Mouse (Mus musculus) cortical plate, adult 2 months (tissue): ENCODE measurements around the gene Spata13. TPM values are rescaled to one million over a fixed set of nuclear protein-coding genes. Genes with fewer than 3 reads are reported as not detected.
A peak's percentile ranks its signal among the peaks of the same experiment; 100 is the strongest.

Experiments used
- H3K27ac ChIP-seq: fragments of 200-500 bp; 2 replicates; pipeline ENCODE4 v1.5.1; 2012; ENCODE audit warnings: low read length, control low read depth, inconsistent platforms; ENCODE audit not compliant: insufficient read depth
- H3K4me1 ChIP-seq: fragments of 200-500 bp; 2 replicates; pipeline ENCODE4 v1.6.1; 2011; ENCODE audit warnings: low read length; ENCODE audit not compliant: control insufficient read depth, insufficient read depth
- H3K4me3 ChIP-seq: fragments of 200-500 bp; 2 replicates; pipeline ENCODE4 v1.5.1; 2011; ENCODE audit warnings: mild to moderate bottlenecking, low read length, control low read depth; ENCODE audit not compliant: insufficient read depth
- CTCF ChIP-seq: fragments of 200-500 bp; IDR thresholded peaks from 2 replicates; pipeline ENCODE4 v1.5.1; 2011; ENCODE audit warnings: mild to moderate bottlenecking, control low read depth, low read length; ENCODE audit not compliant: insufficient read depth; ENCODE audit errors: extremely low read depth
- POLR2A ChIP-seq: fragments of 200-500 bp; IDR thresholded peaks from 2 replicates; pipeline ENCODE4 v1.6.1; 2011; ENCODE audit warnings: mild to moderate bottlenecking, low read length, control low read depth; ENCODE audit not compliant: insufficient read depth; ENCODE audit errors: extremely low read depth
- polyA plus RNA-seq: library from polyadenylated mRNA; depleted of rRNA; stranded (reverse); fragments of >200 nt; gene quantifications from 2 replicates; pipeline ENCODE4 v1.2.3, GENCODE M21; 2012

The Spata13 gene
- polyA plus RNA-seq, 1 experiment: 6.1 TPM

- no peak for TF ChIP-seq CTCF
- no peak for TF ChIP-seq POLR2A
- Histone ChIP-seq H3K4me1 (peaks cover 1% of the 10 kb centered on the region; the same call in 1 of the 2 replicates), H3K4me3 (no peak overlapping the region), H3K27ac (no peak overlapping the region)
These were observed 70.7 kb downstream of the Spata13 start for GRCm38 (mm10) chr14:60704510-60704909.

GRCm38 (mm10) chr14:60704961-60705360 is 71.2 kb downstream of the Spata13 start:
- TF ChIP-seq POLR2A (no peak), CTCF (no peak)
- no peak overlapping the region for H3K27ac ChIP-seq

DNA sequence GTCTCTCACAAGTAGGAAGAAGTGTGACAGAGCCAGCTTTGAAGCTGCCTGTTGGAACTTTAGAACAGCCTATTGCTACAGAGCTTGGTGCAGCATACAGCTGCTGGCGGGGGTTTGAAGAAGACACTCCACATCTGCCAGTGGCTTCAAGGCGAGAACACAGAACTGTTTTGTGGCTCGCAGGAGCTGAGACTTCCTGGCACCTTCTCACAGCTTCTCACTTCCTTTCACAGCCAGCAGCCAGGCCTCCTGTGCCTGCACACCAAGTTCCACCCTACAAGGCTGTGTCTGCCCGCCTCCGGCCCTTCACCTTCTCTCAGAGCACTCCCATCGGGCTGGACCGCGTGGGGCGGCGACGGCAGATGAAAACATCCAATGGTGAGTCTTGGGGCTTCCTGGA is 75.4 kb downstream of the Spata13 start:
- H3K4me1 ChIP-seq: peaks cover 1% of the 10 kb centered on the region; the same call in 1 of the 2 replicates
- no peak overlapping the region for H3K4me3 ChIP-seq
- H3K27ac ChIP-seq: no peak overlapping the region
- TF ChIP-seq CTCF (no peak), POLR2A (no peak)

More at GRCm38 (mm10) chr14:60704961-60705360, 71.2 kb downstream of the Spata13 start:
- Histone ChIP-seq H3K4me3 (no peak overlapping the region), H3K4me1 (peaks cover 1% of the 10 kb centered on the region; the same call in 1 of the 2 replicates)

DNA sequence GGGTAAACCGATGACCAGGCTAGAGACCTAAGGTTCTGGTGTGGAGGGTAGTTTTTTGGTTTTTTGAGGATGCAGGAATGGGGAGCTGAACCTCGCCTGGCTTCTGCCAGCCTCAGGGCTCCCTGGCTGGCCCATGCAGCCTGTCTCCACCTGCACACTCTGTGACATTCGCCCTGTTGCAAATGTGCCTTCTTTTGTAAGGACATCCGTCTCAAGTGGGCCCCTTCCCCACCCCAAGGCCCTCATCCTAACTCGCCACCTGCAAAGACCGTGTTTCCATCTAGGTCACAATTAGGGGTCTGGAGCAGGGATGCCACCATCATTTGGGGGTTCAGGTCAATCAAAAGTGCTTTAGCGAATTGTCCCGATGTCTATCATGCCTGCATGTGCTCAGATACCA is 75.9 kb downstream of the Spata13 start:
- no peak overlapping the region for H3K27ac ChIP-seq
- no peak overlapping the region for H3K4me3 ChIP-seq
- 0 out of 2 replicates have a peak, but pooled peaks cover 1% of the 10 kb centered on the region for H3K4me1 ChIP-seq
- TF ChIP-seq POLR2A: no peak
- TF ChIP-seq CTCF: no peak

DNA sequence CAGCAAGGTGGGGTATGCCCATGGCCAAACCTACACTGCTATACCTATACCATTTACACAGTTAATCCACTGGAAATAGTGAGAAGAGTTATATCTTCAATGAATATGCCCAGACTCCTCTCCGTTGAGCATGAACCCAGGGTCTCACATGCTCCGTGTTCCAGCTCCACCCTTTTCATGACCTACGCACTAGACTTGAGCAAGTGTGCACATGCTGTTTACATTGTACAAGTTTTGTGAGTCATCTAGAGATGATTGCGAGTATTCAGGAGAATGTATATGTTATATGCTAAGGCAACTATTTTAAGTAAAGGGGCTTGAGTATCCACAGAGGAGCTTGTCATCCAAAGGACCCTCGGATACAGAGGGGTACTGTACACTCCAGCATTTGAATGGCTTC is 77.4 kb downstream of the Spata13 start:
- TF ChIP-seq POLR2A (no peak), CTCF (no peak)
- H3K4me1 ChIP-seq: no peaks in the 10 kb centered on the region
- H3K4me3 ChIP-seq: no peak overlapping the region
- no peak overlapping the region for H3K27ac ChIP-seq

DNA sequence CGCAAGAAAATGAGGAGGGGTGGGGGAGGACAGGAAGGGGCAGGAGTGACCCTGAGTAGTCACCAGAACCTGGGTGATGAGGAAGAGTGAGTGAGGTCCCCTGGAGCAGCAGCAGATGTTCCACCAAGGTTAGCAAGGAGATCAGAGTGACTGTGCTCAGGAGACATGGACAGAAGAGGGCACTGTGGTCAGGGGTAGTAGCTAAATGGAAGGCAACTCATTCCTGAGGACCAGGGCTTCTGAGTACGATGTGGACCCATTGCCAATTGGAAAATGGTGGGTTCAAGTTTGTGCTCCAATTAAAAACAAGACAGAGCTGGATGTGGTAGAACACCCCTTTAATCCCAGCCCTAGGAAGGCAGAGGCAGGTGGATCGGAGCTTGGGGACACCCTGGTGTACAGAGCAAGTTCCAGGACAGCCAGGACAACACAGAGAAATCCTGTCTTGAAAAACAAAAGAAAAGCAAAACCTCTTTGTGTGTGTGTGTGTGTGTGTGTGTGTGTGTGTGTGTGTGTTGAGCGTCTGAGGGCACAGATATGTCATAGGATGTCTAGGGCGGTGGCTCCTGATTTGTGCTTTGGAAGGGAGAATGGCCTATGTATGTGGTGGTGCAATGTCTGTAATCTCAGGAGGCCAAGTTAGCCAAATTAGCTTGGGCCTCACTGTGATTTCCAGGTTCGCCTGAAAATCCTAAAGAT is 77.9 kb downstream of the Spata13 start:
- no peak for TF ChIP-seq POLR2A
- TF ChIP-seq CTCF: peak; percentile 52
- no peaks in the 10 kb centered on the region for H3K4me1 ChIP-seq
- no peak overlapping the region for H3K27ac ChIP-seq
- H3K4me3 ChIP-seq: no peak overlapping the region

GRCm38 (mm10) chr14:60712289-60712830 is 78.6 kb downstream of the Spata13 start:
- Histone ChIP-seq H3K27ac (no peak overlapping the region), H3K4me1 (no peaks in the 10 kb centered on the region), H3K4me3 (no peak overlapping the region)
- TF ChIP-seq CTCF: no peak

GRCm38 (mm10) chr14:60715686-60716085 is 81.9 kb downstream of the Spata13 start:
- H3K4me1 ChIP-seq: no peaks in the 10 kb centered on the region
- TF ChIP-seq CTCF (no peak), POLR2A (no peak)

GRCm38 (mm10) chr14:60721304-60721703 is 87.5 kb downstream of the Spata13 start:
- no peak for TF ChIP-seq POLR2A
- no peak for TF ChIP-seq CTCF
- Histone ChIP-seq H3K27ac (no peak overlapping the region), H3K4me3 (no peak overlapping the region), H3K4me1 (no peaks in the 10 kb centered on the region)

More at GRCm38 (mm10) chr14:60715686-60716085, 81.9 kb downstream of the Spata13 start:
- no peak overlapping the region for H3K27ac ChIP-seq
- H3K4me3 ChIP-seq: no peak overlapping the region

GRCm38 (mm10) chr14:60721938-60722337 is 88.1 kb downstream of the Spata13 start:
- Histone ChIP-seq H3K27ac (no peak overlapping the region), H3K4me1 (no peaks in the 10 kb centered on the region), H3K4me3 (no peak overlapping the region)
- TF ChIP-seq POLR2A (no peak), CTCF (no peak)

GRCm38 (mm10) chr14:60726091-60726490 is 92.3 kb downstream of the Spata13 start:
- Histone ChIP-seq H3K27ac (no peak overlapping the region), H3K4me1 (no peaks in the 10 kb centered on the region), H3K4me3 (no peak overlapping the region)
- no peak for TF ChIP-seq CTCF
- TF ChIP-seq POLR2A: no peak
